Mouse (Mus musculus) Patski (cell line): Measurements from ENCODE around the gene C77080. TPM values are rescaled to one million over a fixed set of nuclear protein-coding genes. Genes with fewer than 3 reads are reported as not detected.

Experiments used
- ATAC-seq: fragments of 100-300 bp; one replicate; pipeline ENCODE4 v1.8.0; 2021
- CTCF ChIA-PET: fragments of 350-600 bp; sonication (Branson Sonifier 250); formaldehyde crosslinking; loops from one replicate; lab custom pipeline; 2022; ENCODE audit warnings: inconsistent platforms; lab: Charles Lee
- POLR2A ChIA-PET: fragments of 350-600 bp; sonication (Branson Sonifier 250); formaldehyde crosslinking; loops from one replicate; lab custom pipeline; 2022; ENCODE audit warnings: antibody characterized with exemption, inconsistent platforms; lab: Charles Lee
- DNase-seq: peaks from one replicate; pipeline ENCODE4 v3.0.0-alpha.2; 2011; ENCODE audit warnings: low read depth, low spot score
- H3K27me3 ChIP-seq: fragments of 371-371 bp; one replicate; pipeline ENCODE4 v1.5.1; 2021
- CTCF ChIP-seq: fragments of 100-300 bp; IDR thresholded peaks from one replicate; pipeline ENCODE4 v1.5.1; 2021
- in situ Hi-C: fragments of 300-500 bp; cut with MboI; formaldehyde crosslinking; loops from 3 replicates; pipeline ENCODE4 v1.11.1; 2018; ENCODE audit warnings: low pct_unique_long_range_greater_than_20kb, mixed read lengths
- polyA plus RNA-seq: library from polyadenylated mRNA; unstranded; gene quantifications from one replicate; pipeline ENCODE4 v1.2.3, GENCODE M21; 2021

Gene C77080
- polyA plus RNA-seq = 47.3 TPM

- no peak for TF ChIP-seq CTCF
- ATAC-seq (no peak), DNase-seq (no peak)
- CTCF ChIA-PET = interaction anchor here (0.7 to 2.7 kb wide), 2 partner anchors 15 to 33 kb away, joined by 3 to 8 read pairs; no protein-coding TSS in a partner anchor
- no peaks in the 10 kb centered on the region for H3K27me3 ChIP-seq
- in situ Hi-C loops = no loop called here
- POLR2A ChIA-PET = interaction anchor here (1.1 kb wide), 1 partner anchor 16 kb away, joined by 3 read pairs; no protein-coding TSS in a partner anchor
Measured at GRCm38 (mm10) chr4:129261196-129261595, at the start of gene C77080. Gene C77080, minus strand, starts transcription at chr4:129261404.

DNA sequence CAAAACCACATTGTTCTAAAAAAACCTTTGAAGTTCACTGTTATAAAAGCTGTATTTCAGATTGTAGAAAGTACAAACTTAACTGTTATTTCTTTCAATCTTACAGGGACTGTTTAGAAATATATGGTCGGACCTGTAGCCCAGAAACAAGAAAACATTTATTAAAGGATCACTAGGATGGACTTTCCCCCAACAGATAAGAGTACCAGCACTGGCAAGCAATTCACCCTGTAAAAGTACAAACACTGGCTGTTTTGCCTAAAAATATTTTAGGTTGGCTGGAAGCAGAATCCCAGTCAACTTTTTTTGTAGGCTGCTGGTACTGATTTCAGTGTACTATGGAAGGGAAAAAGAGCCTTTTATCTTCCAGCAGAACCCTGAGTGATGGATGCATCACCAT, 46.7 kb upstream of the C77080 start:
- ChIA-PET CTCF (no interaction called here), POLR2A (no interaction called here)
- H3K27me3 ChIP-seq = no peaks in the 10 kb centered on the region
- ATAC-seq (no peak), DNase-seq (no peak)
- in situ Hi-C loops = no loop called here
- no peak for TF ChIP-seq CTCF

DNA sequence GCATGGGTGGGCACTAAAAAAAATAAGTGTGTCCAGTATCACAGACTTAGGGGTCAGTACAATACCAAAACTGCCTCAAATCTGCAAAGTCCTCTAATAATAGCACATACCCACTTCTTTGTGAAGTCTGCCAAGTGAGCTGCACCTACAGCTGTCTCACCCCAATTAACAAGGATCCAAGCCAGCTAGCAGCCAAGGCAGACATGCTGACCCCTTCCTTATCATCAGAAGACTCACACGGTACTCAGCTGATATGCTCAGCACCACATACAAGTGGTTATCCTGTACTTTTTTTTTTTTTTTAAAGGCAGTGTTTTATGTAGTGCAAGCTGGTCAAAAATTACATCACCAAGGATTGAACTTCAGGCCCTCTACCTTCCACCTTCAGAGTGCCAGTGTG, 43.1 kb upstream of the C77080 start:
- ATAC-seq (no peak), DNase-seq (no peak)
- in situ Hi-C loops = no loop called here
- ChIA-PET POLR2A (interaction anchor here (0.6 to 0.7 kb wide), 3 partner anchors 18 to 962 kb away, joined by 3 read pairs; no protein-coding TSS in a partner anchor), CTCF (no interaction called here)
- TF ChIP-seq CTCF = no peak
- H3K27me3 ChIP-seq = no peaks in the 10 kb centered on the region

GRCm38 (mm10) chr4:129303816-129304215, 42.6 kb upstream of the C77080 start:
- no peaks in the 10 kb centered on the region for H3K27me3 ChIP-seq
- POLR2A ChIA-PET = no interaction called here
- DNase-seq = no peak
- CTCF ChIA-PET = no interaction called here
- ATAC-seq = peak; percentile 65
- TF ChIP-seq CTCF = no peak
- in situ Hi-C loops = no loop called here

DNA sequence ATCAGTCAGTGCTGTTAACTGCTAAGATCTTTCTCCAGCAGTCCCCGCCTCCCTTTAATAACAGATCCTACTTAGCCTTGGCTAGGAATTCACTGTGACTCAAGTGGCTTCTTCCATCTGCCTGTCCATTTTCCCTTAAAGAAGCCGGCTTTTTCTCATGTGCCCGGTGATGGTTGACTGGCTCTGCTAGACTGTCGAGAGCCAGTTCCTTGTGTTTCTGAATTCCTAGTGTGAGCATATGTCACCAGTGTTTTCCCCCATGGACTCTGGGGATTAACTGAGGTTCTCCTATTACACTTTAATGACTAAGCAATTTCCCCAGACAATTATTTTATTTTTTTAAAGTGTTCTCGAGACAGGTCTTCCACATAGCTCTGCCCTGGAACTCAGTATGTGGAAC, 42.2 kb upstream of the C77080 start:
- TF ChIP-seq CTCF = no peak
- peak; percentile 89 for DNase-seq
- POLR2A ChIA-PET = no interaction called here
- ATAC-seq = peak; percentile 81
- H3K27me3 ChIP-seq = no peaks in the 10 kb centered on the region
- CTCF ChIA-PET = no interaction called here
- in situ Hi-C loops = no loop called here

DNA sequence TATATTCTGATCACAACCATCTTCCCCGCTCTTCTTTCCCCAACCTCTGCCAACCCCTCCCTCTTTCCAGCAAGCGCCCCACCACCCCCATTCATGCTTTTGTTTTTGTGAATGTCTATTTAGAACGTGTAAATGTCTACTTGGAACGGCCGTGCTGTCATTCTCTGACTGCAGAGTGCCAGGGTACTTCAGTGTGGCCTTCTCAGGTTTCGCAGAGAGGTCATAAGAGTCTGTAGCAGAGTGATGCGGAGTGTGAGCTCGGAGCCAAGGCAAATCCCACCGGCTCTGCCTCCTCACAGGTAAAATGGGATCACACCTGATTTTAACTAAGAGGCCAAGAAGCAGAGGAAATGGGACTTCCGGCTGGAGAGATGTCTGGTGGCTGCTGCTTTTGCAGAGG, 37.9 kb upstream of the C77080 start:
- TF ChIP-seq CTCF = no peak
- in situ Hi-C loops = no loop called here
- no peaks in the 10 kb centered on the region for H3K27me3 ChIP-seq
- no peak for DNase-seq
- ChIA-PET POLR2A (no interaction called here), CTCF (no interaction called here)
- ATAC-seq = no peak

DNA sequence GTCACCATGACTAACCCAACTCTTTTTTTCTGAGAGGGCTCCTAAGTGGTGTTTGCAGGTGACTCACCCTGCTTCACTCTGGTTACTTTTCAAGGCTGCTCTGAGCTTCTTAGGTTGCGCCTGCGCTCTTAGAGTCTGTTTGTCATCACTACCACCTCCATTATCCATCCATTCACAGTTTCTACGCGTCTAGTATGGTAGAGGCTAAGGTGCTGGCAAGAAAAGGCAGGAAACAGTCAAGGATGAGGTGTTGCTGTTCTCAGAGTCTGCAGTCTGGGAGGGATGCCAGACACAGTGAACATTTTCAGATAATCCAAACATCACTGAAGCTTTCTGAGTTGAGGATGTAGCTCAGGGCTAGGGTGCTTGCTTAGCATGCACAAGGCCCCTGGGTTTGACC, 36.5 kb upstream of the C77080 start:
- POLR2A ChIA-PET = no interaction called here
- ATAC-seq = no peak
- TF ChIP-seq CTCF = no peak
- no peaks in the 10 kb centered on the region for H3K27me3 ChIP-seq
- no peak for DNase-seq
- in situ Hi-C loops = no loop called here
- CTCF ChIA-PET = interaction anchor here (1.4 kb wide), 1 partner anchor 27 kb away, joined by 3 read pairs; no protein-coding TSS in a partner anchor

DNA sequence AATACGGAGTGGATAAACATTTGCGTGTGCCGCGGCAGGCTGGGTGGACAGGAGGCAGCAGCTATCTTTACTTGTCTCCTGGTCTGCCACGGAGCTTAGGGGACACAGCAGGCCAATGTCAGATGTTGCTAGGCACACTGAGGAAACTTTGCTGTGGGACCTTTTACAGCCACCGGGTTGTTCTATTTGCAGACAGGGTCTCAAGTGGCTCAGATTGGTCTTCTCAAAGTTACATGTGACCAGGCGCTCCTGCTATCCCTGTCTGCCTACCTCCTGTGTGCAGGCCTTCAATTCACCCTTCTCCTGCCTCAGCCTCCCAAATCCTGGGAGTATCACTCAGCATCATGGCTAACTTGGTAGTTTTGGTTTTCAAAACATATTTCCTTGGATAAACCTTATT, 34.9 kb upstream of the C77080 start:
- H3K27me3 ChIP-seq = no peaks in the 10 kb centered on the region
- ATAC-seq (no peak), DNase-seq (no peak)
- in situ Hi-C loops = no loop called here
- ChIA-PET CTCF (interaction anchor here (0.9 kb wide), 1 partner anchor 49 kb away, joined by 3 read pairs; no protein-coding TSS in a partner anchor), POLR2A (no interaction called here)
- TF ChIP-seq CTCF = no peak

DNA sequence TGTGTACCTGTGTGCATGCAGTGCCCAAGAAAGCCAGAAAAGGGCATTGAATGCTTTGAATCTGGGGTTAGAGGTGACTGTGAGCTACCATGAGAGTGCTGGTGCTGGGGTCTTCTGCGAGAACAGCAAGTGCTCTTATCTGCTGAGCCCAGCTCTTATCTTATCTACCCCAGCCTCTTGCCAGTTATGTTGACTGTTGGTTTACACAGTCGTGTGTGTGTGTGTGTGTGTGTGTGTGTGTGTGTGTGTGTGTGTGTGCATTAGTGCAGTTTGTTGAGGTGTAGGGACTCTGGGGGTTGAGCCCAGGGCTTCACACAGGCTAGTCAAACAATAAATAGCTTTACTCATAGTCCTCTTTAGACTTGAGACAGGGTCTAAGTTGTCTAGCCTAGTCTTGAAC, 34.0 kb upstream of the C77080 start:
- no peak for TF ChIP-seq CTCF
- DNase-seq (no peak), ATAC-seq (no peak)
- no peaks in the 10 kb centered on the region for H3K27me3 ChIP-seq
- ChIA-PET POLR2A (no interaction called here), CTCF (interaction anchor here (0.9 kb wide), 1 partner anchor 50 kb away, joined by 3 read pairs; no protein-coding TSS in a partner anchor)
- in situ Hi-C loops = no loop called here

DNA sequence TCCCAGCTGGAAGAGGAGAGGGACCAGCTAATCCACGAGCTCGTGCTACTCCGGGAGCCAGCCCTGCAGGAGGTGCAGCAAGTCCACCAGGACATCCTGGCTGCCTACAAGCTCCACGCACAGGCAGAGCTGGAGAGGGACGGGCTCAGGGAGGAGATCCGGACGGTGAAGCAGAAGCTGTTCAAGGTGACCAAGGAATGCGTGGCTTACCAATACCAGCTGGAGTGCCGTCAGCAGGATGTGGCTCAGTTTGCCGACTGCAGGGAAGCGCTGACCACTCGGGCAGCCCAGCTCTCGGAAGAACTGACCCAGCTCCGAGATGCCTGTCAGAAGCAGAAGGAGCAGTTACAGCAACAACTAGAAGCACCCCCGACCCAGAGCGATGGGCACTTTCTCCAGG, 32.5 kb upstream of the C77080 start:
- CTCF ChIA-PET = no interaction called here
- POLR2A ChIA-PET = no interaction called here
- no peaks in the 10 kb centered on the region for H3K27me3 ChIP-seq
- in situ Hi-C loops = no loop called here
- no peak for ATAC-seq
- TF ChIP-seq CTCF = no peak
- DNase-seq = no peak

GRCm38 (mm10) chr4:129292831-129293230, 31.6 kb upstream of the C77080 start:
- ChIA-PET CTCF (no interaction called here), POLR2A (no interaction called here)
- no peak for TF ChIP-seq CTCF
- DNase-seq (no peak), ATAC-seq (no peak)
- no peaks in the 10 kb centered on the region for H3K27me3 ChIP-seq
- in situ Hi-C loops = no loop called here

- in situ Hi-C loops = no loop called here
- no peak for ATAC-seq
- TF ChIP-seq CTCF = no peak
- POLR2A ChIA-PET = no interaction called here
- no peaks in the 10 kb centered on the region for H3K27me3 ChIP-seq
- DNase-seq = no peak
- CTCF ChIA-PET = no interaction called here
Measured at GRCm38 (mm10) chr4:129289671-129290070, 28.5 kb upstream of the C77080 start.
